Mouse (Mus musculus) regulatory T cell (primary cell): ENCODE data around the gene Gm9936.
"Not testable (repeated sequence)": the region's sequence is repeated elsewhere in the genome, so short reads cannot be mapped to it uniquely, and the experiment has no call there.

ENCODE experiments used
- in situ Hi-C: fragments of 300-600 bp; cut with MboI, MseI; formaldehyde crosslinking; loops from one replicate; pipeline ENCODE4 v1.15.1; 2025; ENCODE audit warnings: high pct_unique_total_duplicates

Gene Gm9936

DNA sequence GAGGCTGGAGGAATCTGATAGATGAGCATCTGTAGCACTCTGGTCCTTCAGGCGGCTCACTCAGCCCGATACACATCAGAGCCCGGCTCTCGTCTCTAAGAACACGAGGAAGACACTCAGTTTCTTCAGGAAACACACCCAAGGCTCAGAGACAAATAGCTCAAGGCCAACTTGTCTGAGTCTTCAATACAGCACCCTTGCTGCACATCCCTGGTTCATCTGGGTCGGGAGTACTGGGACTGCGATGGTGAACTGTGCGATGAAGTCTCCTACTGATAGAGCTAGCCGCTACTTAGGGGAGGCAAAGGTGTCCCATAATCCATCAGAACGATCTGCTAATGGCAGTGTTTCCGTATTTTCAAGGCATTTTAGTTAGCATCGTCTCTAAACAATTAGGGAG lies at the start of gene Gm9936:
Gene Gm9936, minus strand, starts transcription at position 101 of the 400 bp plus-strand sequence.
- in situ Hi-C loops = loop anchor here (5.0 to 10.0 kb wide), 2 partner anchors 54 to 1514 kb away; no protein-coding TSS in a partner anchor

DNA sequence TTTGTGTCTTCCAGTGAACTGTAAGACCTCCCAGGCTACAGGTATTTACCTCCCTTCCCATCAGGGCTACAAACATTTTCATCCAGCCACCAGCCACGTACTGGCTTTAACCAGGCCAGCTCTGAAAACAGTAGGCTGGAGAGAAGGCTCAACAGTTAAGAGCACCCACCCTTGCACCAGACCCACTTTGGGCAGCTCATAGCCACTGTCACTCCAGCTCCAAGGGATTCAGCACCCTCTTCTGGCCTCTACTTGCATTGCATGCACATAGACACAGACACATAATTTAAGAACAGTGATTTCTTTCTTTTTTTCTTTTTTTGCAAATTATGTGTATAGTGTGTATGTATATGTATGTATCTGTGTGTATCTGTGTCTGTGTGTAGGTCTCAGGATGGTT lies 43.9 kb upstream of the Gm9936 start:
- in situ Hi-C loops = no loop called here

DNA sequence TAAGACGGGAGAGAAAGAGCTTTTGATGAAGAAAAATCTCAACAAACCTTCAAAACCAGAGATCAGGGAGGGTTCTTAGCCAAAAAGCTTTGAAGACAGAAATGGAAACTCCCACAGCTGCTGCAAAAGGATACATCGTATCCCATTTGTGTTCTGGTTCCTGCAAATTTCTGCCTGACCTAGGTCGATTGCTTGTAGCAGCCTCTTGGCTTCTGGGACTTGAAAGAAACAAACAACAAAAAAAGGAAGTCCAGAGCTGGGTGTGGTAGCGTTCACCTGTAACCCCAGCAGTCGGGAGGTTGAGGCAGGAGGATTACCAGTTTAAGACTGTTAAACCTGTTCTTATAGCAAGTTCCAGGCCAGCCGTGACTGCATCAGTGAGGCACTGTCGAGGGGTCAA lies 40.4 kb upstream of the Gm9936 start:
- in situ Hi-C loops = no loop called here

DNA sequence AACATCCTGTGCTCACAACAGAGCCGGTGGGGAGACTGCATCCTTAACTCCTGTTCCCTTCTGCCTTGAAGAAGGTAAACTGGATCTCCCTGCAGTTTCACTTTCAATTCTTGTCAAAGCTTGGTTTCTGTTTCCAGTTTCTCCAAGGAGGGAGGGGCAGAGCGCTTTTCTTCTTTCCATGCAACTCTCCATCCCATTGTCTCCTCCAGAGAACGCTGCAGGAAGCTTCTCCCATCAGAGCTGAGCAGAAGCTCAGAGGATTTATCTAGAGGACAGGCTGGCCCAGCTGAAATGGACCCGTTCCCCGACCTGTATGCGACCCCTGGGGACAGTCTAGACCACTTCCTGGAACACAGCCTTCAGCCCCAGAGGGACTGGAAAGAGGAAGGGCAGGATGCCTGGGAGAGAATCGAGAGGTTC lies 38.9 kb upstream of the Gm9936 start:
- in situ Hi-C loops = no loop called here

DNA sequence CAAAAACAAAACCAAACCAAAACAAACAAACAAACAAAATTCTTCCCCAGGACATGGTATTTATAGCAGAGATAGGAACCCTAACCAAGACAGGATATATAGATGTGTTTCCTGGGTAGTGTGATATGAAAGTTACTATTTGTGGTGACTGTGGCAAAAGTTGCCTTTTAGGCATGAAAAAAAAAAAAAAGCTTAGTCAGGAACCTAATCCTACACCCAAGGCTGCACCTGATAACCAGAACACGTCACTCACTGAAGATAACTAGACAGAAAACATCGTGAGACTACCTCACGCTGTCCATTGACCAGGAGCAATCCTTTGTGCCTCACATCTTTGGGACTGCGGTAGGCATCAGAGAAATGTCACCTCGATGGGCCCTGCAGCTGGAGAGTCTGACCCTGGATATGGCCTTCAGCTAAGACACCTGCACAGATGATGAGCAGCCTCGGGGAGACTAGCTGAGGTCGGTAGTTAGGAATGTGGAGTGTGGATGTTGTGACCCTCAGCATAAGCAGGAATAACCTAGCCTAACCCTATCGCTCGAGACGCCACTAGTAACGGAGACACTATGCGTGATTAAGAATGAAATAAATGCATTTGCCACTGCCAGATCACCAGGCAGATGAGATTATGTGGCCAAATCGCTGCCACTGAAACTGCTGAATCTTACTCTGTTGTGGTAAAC lies 38.3 kb upstream of the Gm9936 start, which contains the start of gene Oasl2:
Gene Oasl2, plus strand, starts transcription at position 249 of the 686 bp plus-strand sequence.
- in situ Hi-C loops = no loop called here

DNA sequence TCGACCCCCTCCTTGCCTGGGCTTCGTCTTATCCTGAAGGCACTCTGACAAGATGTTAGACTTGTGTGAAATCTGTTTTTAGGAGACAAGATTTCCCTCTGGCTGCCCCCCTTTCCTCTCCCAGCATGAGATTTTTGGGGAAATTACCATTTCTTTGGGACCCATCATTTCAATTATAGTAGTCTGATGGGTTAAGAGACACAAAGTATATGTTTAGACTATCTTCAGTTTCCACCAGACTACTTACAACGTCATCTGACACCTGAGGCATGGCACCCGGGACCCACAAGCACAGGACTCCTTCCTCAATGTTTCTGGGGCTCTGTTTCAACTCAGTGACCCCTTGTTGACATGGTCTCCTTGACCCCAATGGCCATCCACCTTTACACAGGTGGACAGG lies 37.1 kb upstream of the Gm9936 start:
- in situ Hi-C loops = no loop called here

DNA sequence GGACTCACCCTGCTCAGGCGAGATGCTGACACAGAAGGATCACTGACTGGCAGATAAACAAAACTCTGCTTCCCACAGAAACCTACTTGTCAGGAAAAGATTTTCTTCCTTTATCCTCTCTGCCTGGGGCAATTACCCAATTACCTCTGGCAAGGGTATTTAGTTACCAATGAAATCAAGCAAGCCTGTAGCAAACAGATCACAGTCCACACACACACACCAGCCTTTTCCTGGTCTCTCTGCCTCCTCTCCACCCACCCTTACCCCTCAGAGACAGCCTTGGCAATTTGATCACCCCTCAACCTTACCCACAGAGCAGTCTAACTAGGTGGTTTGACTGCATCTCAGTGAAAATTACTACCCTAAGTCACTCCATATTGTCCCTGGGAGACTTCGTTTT lies 30.5 kb upstream of the Gm9936 start:
- in situ Hi-C loops = no loop called here

DNA sequence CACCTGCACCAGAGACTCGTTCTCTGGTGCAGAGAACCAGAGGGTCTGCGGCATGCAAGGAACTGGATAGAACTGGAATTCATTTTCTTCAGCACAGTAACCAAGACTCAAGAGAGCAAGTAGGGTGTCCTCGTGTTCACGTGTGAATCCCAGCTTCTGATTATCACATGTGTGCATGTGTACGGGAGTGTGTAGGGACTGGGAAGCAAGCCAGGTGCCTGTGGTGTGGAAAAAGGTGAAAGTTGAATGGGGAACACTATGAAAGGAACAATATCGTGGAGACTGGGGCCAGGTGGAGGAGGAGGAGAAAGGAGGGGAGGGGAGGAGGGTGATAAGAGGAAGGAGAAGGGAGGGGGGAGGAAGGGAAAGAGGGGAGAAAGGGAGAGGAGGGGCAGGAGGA lies 28.3 kb upstream of the Gm9936 start:
- in situ Hi-C loops = no loop called here

DNA sequence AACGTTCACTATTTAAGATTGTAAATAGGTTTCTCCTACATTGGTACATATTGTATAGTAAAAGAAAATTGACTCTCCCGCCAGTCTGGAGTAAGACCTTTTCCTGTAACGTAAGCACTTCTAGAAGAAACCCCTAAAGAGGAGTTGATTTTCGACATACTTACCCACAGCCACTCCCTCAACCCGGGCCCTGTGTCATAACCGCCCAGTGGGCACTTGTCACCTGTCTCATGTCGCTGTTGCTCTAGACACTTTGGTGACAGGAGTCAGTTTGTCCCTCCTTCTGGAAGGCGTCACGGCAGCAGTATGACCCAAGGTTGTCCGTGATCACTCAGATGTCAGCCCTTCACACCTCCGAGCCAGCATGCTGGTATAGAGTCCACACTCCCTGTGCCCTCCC lies 24.5 kb upstream of the Gm9936 start:
- in situ Hi-C loops = no loop called here

DNA sequence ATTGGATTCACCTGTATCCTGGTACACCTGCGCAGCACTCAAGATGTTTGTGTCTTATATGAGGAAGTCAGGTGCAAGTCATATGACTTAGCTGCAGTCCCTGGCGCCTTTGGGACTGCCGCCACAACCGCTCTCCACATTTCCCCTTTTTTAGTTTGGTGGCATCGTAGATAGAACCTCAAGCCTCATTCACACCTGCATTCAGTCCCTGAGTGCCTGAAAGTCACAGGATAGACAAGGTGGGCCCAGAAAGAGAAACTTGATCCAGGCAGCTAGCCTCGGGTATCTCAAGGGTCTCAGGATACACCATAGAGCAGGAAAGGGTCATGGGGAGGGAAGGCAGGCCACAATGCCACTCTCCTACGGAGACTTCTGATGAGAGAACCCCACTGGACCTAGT lies 23.8 kb upstream of the Gm9936 start:
- in situ Hi-C loops = not testable (repeated sequence)

DNA sequence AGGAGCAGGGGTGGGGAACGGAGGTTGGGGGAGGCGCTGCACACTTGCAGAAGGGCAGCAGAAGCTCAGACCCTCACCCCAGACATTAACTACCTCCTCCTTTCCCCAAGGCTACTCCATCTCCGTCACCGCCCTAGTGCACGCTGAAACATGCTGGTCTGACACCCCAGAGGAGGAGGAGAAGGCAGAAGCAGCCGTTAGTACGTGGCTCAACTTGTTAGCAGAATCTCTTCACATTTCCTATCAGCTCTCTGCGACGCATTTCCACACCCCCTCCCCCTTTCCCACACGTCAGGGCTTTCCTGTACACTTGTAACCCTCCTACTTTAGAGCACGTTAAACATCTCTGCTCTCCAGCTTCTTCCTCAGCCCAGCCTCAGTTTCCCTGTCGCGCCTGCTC lies 20.9 kb upstream of the Gm9936 start:
- in situ Hi-C loops = no loop called here

DNA sequence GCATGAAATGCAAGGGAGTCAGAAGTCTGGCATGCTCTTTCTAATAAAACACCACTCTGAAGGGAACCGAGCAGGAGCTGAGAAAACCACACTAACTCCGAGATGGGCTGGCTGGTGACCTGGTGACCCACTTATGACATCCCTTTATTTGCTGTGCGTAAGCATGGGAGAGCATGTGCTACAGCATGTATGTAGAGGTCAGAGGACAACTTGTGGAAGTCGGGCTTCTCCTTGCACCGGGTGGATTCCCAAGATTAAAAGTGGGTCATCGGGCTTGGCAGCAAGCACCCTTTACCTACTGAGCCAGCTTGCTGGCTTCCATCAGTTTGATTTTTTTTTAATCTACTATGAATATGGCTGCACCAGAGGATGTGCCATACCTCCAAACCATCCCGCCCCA lies 19.0 kb upstream of the Gm9936 start:
- in situ Hi-C loops = no loop called here

DNA sequence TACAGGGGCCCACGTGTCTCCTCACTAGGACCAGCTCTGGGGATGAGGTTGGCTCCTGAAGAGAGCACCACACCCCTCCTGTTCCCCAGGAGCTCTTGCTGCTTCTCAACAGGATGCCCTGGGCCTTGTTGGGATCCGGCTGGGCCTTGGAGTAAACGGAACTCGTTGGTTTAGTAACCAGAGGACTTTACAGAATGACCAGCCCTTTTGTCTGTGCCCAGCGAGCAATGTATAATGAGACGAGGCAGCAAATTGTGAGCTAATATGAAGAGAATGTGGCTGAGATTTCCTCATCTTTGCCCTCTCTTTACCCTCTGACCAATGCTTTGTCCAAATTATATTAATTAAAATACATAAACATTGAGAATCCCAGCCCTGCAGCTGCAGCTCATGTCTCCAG lies 17.8 kb upstream of the Gm9936 start:
- in situ Hi-C loops = no loop called here

DNA sequence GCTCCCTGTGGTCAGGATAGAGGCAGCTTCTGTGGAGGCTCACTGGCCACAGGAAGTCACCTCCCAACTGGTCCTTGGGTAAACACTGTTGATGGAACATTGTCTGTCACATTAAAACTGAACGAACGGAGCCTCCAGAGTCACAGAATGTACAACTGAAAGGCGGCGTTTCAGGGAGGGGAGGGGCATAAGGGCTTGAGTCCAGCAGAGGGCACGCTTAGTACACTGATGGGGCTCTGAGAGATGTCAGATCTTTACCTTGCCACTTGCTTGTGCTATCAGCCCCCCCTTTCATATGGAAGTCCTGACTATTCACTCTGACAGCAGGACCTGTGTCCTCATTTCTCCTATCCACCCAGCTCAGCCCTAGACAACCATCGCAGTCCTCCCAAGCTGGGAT lies 17.4 kb upstream of the Gm9936 start:
- in situ Hi-C loops = no loop called here

DNA sequence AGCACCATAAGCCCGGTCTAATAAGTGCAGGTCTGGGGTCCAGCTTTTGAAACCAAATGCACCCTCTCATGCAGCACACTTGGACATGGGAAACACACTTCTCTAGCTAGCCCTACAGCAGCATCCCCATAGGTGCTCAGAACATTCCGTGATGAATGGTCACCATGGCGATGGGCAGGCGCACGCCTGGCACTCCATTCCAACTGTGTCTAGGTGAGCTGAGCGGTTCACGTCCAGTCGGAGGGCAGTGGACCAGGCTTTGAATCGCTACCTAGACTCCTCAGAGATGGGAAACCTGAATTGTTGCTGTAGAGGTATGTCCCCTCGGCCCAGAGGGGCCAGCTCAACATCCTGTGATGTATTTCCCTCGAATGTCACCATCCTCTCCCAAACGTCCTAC lies 6.8 kb upstream of the Gm9936 start:
- in situ Hi-C loops = no loop called here

DNA sequence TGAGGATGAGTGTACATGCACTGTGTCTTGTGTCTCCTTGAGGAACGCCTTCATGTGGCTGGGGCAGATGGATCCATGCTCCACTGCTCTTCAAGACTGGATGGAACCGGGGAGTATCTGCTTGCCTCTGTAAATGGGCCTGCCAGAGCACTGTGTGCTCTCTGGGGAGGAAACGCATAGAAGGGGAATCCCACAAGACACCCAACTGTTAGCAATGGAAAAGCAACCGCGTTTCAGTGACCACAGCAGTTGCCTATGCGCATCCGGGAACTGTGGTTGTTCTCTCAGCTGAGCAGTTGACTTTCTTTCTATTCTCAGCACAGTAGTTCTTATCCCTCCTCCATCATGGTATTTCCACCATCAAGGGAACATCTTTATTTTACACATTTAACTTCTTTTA lies 6.3 kb upstream of the Gm9936 start:
- in situ Hi-C loops = no loop called here

DNA sequence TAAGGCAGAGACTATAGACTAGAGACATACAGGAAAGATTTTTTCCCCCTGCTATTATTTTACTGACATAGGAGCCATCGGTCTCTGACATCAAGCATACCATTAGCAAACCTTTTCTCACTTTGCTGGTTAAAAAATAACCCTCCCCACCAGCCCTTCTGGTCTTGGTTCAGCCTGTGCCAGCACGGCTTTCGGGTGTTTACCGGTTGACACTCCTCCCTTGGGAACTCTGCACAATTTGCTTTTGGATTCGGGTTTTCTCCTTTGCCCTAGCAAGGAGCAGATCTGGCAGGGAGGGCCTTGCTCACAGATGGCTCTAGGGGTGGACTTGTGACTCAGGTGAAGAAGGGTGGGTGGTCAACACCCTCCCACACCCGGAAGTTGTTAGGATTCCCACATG lies 3.2 kb upstream of the Gm9936 start:
- in situ Hi-C loops = no loop called here

DNA sequence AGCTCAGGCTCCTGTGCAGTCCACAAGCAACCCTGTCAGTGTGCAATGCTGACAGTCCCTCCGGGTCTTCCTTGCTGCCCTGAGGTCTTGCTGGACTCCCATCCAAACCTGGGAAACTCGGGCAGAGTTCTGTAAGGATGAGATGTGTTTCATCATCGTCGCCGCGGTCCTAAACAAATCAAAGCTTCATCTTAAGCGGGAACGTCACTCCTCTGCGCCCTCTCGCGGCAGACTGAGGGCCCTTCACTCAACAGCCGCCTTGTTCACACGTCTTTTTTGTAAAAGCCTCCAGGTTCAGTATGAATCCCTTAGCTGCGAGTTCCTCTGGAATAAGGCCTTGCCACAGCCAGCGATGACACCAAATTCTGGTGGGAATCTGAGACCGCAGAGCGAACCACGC lies 771 bp upstream of the Gm9936 start:
- in situ Hi-C loops = loop anchor here (5.0 to 10.0 kb wide), 2 partner anchors 53 to 1514 kb away; no protein-coding TSS in a partner anchor

DNA sequence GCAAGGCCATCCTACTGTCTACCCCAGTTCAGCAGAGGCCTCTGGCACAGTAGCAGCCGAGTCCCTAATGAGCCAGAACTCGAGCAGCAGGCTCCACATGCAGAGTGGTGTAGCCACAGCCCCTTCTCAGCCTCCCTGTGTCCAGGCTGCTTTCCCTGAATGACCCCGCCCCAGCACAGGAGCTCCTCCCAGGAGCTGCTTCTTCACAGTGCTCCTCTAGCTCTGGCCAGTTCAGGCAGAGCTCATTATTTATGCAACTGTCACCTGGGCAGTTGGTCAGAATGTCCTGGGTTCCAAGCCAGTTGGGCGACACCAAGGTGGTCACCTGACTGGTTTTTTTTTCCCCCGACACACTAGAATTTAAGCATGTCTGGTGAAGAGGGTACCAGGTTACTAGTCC lies 5.1 kb downstream of the Gm9936 start, which contains the start of gene 4930519G04Rik:
Gene 4930519G04Rik, plus strand, starts transcription at position 301 of the 400 bp plus-strand sequence.
- in situ Hi-C loops = loop anchor here (10.0 kb wide), 1 partner anchor 1509 kb away; no protein-coding TSS in a partner anchor

DNA sequence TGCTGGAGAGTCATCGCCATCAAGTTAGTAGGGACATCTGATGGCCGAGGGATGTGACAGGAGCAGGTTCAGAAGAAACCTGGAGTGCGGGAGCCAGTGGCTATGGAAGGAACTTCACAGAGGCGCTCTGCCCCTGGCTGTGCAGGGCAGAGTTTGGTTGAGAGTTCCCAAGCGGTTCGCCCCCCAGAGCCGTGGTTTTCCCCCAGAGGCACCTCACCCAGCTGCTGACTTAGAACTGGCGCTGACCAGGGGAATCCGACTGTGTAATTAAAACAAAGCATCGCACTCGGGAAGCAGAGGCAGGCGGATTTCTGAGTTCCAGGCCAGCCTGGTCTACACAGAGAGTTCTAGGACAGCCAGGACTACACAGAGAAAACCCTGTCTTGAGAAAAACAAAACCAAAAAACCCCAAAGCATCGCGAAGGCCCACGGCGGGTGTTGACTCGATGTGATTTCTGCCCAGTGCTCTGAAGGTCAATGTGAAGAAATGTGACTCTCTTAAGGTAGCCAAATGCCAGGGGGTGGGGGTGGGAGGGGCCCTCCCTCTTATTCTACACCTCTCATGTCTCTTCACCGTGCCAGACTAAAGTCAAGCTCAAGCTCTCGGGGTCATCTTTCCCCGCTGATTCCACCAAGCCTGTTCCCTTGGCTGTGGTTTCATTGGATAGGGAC lies 6.8 kb downstream of the Gm9936 start:
- in situ Hi-C loops = loop anchor here (10.0 kb wide), 1 partner anchor 1507 kb away; no protein-coding TSS in a partner anchor

DNA sequence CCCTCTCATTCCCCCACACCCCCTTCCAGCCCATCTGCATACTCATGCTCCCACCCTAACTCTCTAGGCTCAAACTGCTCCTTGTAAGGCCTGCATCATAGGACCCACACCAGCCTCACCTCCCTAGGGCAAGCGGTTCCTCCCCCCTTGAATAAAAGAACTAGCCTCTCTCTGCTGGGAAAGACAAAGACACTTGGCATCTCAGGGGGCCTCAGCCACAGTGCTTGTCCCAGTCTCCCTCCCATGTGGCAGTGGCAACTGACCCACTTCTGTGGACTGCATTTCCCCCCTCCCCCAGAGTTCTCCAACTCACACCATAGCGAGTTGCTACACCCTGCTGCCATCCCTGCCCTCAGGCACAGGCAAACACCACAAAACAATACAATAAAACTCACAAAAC lies 14.1 kb downstream of the Gm9936 start:
- in situ Hi-C loops = not testable (repeated sequence)

DNA sequence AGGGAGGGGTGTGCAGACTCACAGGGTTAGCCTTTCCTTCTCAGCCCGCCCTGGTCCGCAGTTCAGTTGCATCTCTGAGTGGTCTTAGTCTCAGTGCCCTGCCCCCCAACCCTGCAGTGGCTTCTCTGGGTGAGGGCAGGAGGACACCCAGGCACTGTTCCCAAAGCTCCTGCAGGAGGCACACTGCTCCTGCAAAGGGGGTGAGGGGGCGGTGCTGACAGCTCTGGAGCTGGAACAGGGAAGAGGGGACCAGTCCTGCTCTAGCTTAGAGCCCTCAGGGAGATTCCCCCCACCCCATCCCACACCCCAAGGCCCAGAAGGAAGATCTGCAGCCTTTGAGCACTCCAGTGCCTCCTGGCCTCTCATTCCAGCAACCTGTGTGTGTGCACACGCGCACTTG lies 15.8 kb downstream of the Gm9936 start:
- in situ Hi-C loops = no loop called here

DNA sequence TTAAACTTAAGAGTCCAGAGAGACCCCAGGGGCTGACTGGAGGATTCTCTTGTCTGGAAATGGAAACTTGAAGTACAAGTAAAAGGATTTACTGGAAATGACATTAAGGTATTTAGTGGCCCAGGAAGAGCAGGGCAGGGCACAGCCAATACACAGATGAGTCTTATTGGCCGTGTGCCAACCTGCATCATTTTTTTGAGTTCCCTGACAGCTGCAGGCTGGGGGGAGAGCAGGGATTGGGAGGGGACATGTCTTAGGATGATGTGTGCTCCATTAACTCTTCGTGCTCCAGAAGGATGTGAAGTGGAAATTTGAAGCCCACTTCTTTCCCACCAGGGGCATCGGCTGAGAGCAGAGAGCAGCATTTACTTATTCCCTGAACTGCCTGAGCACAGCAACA lies 16.3 kb downstream of the Gm9936 start:
- in situ Hi-C loops = not testable (repeated sequence)
